ENCODE assay signal across 26 mouse cellular contexts in genomic region chr4:70934140-70934539, GRCm38 (mm10).
A peak's percentile ranks its signal among the peaks of the same experiment; 100 is the strongest.
DNase-seq lines count a peak whose midpoint lies in the region; ATAC-seq lines count a peak whose summit lies in the region.
"Had no signal": no experiment of that assay in that cellular context is flagged by ENCODE, and none has a peak within 500 bp of the region (broad histone marks: within the 10 kb centered on the region; RNA-seq: fewer than 3 reads in every experiment).

No protein-coding gene starts in this region.

- ATAC-seq in lung, embryonic 15.5 days (ENCODE audit: borderline replicate concordance, extremely low read depth, low FRiP score, low TSS enrichment), result peak; percentile 73; the same call in 1 of the 2 replicates
- ATAC-seq: activated CD4-positive, CD25-positive, alpha-beta regulatory T cell, adult 4 months; forebrain, embryonic 13.5 days; forebrain, embryonic 16.5 days had no signal

- H3K27ac ChIP-seq in lung, embryonic 15.5 days, result no peak overlapping the region
- H3K27ac ChIP-seq: forebrain, embryonic 10.5 days; forebrain, embryonic 13.5 days; gastrocnemius, adult 2 months; heart, embryonic 15.5 days; hindbrain, embryonic 10.5 days; hindbrain, embryonic 13.5 days had no signal

- no peaks in the 10 kb centered on the region for H3K27me3 ChIP-seq in lung, embryonic 15.5 days
- H3K27me3 ChIP-seq: forebrain, embryonic 13.5 days; heart, embryonic 15.5 days; hindbrain, embryonic 13.5 days had no signal

- no peaks in the 10 kb centered on the region for H3K36me3 ChIP-seq in lung, embryonic 15.5 days
- H3K36me3 ChIP-seq: forebrain, embryonic 10.5 days; heart, embryonic 15.5 days; hindbrain, embryonic 10.5 days; hindbrain, embryonic 13.5 days had no signal

- H3K4me1 ChIP-seq in lung, embryonic 15.5 days, result no peaks in the 10 kb centered on the region
- H3K4me1 ChIP-seq: forebrain, embryonic 10.5 days; forebrain, embryonic 13.5 days; heart, embryonic 15.5 days; hindbrain, embryonic 10.5 days; hindbrain, embryonic 13.5 days had no signal

- H3K4me3 ChIP-seq in lung, embryonic 15.5 days, result no peak overlapping the region
- H3K4me3 ChIP-seq: forebrain, embryonic 10.5 days; forebrain, embryonic 13.5 days; gastrocnemius, adult 2 months; heart, embryonic 15.5 days; hindbrain, embryonic 10.5 days; hindbrain, embryonic 13.5 days had no signal

- DNase-seq in lung, adult 18-20 months, result peak; percentile 18 to 53
- peak; percentile 48 for DNase-seq in lung, postnatal 10 days
- DNase-seq in lung, postnatal 36 days, result peak; percentile 64
- no peak for DNase-seq in spleen, postnatal 10 days (ENCODE audit: low spot score in 2 of 2)
- no peak for DNase-seq in yolk sac, embryonic 10.5 days (ENCODE audit: low spot score)
- DNase-seq in cerebellum, adult 9-11 months, result no peak
- DNase-seq in layer of hippocampus, adult 18-20 months (ENCODE audit: low spot score in 2 of 2), result no peak
- DNase-seq: adrenal gland, adult 8-10 months; adrenal gland, postnatal 25 days; cerebellum, adult 11-12 months; cerebellum, adult 8-10 months; cerebellum, postnatal 14 days; gastrocnemius, adult 2 months; gastrocnemius, postnatal 14 days; heart, adult 11 months; heart, postnatal 10 days; heart, postnatal 36 days had no signal

- no peak overlapping the region for H3K9ac ChIP-seq in lung, embryonic 15.5 days
- H3K9ac ChIP-seq: forebrain, embryonic 13.5 days; heart, embryonic 15.5 days; hindbrain, embryonic 13.5 days had no signal

- H3K4me2 ChIP-seq in lung, embryonic 15.5 days, result no peak overlapping the region
- H3K4me2 ChIP-seq: forebrain, embryonic 13.5 days; heart, embryonic 11.5 days; heart, embryonic 15.5 days; hindbrain, embryonic 13.5 days had no signal

- H3K9me3 ChIP-seq in lung, embryonic 15.5 days, result no peaks in the 10 kb centered on the region
- H3K9me3 ChIP-seq: forebrain, embryonic 10.5 days; forebrain, embryonic 13.5 days; heart, embryonic 15.5 days; hindbrain, embryonic 10.5 days; hindbrain, embryonic 13.5 days had no signal

Comparison
In these comparisons a context has a peak if more than half of its experiments do, and no peak if none do; other contexts are left out.
1. DNase-seq: peak in lung, adult 18-20 months (2 of 2), lung, postnatal 10 days (single experiment) and lung, postnatal 36 days (single experiment); none in spleen, postnatal 10 days (0 of 2), yolk sac, embryonic 10.5 days (single experiment), cerebellum, adult 9-11 months (single experiment) and layer of hippocampus, adult 18-20 months (0 of 2).